Mouse (Mus musculus) hindbrain, embryonic 13.5 days (tissue): Measurements from ENCODE around the gene Slc35b3. TPM values are rescaled to one million over a fixed set of nuclear protein-coding genes. Genes with fewer than 3 reads are reported as not detected.

Experiments used
- ATAC-seq: fragments of 200-750 bp; cut with Nextera tagmentation; 2 replicates; pipeline ENCODE4 v1.8.0; 2017; ENCODE audit warnings: moderate TSS enrichment; ENCODE audit not compliant: low FRiP score
- H3K27ac ChIP-seq: fragments of 300-500 bp; sonication (generic); 2 replicates; pipeline ENCODE4 v1.5.1; 2015; ENCODE audit warnings: inconsistent platforms, mild to moderate bottlenecking, moderate library complexity
- H3K27me3 ChIP-seq: fragments of 300-500 bp; sonication (generic); 2 replicates; pipeline ENCODE4 v1.6.1; 2015; ENCODE audit warnings: mild to moderate bottlenecking, inconsistent platforms
- H3K36me3 ChIP-seq: fragments of 300-500 bp; sonication (generic); 2 replicates; pipeline ENCODE4 v1.6.1; 2015; ENCODE audit warnings: mild to moderate bottlenecking, inconsistent platforms
- H3K4me1 ChIP-seq: fragments of 300-500 bp; sonication (generic); replicated peaks from 2 replicates; pipeline ENCODE4 v1.6.1; 2015; ENCODE audit warnings: inconsistent platforms
- H3K4me2 ChIP-seq: fragments of 300-500 bp; sonication (generic); 2 replicates; pipeline ENCODE4 v1.6.1; 2015; ENCODE audit warnings: inconsistent platforms, mild to moderate bottlenecking, moderate library complexity
- H3K4me3 ChIP-seq: fragments of 300-500 bp; sonication (generic); 2 replicates; pipeline ENCODE4 v1.5.1; 2015; ENCODE audit warnings: mild to moderate bottlenecking, inconsistent platforms
- H3K9ac ChIP-seq: fragments of 300-500 bp; sonication (generic); 2 replicates; pipeline ENCODE4 v1.6.1; 2015; ENCODE audit warnings: mild to moderate bottlenecking, inconsistent platforms
- H3K9me3 ChIP-seq: fragments of 300-500 bp; sonication (generic); 2 replicates; pipeline ENCODE4 v1.6.1; 2016; ENCODE audit warnings: inconsistent platforms
- WGBS: fragments of 180-500 bp; shearing (Covaris S2); methylation state at CpG from one replicate; pipeline ENCODE4 v1.1.7; 2015; 5-methylcytosine and 5-hydroxymethylcytosine counted together
- polyA plus RNA-seq: library from polyadenylated mRNA; unstranded; fragments of >200 nt; fragmentation: Nextera tagmentation; extraction: Ambion mirVana; gene quantifications from 2 replicates; pipeline ENCODE4 v1.2.1, GENCODE M21; 2015

The Slc35b3 gene
- 33.0 and 34.5 TPM in 2 replicates for polyA plus RNA-seq

GRCm38 (mm10) chr13:38960063-38961050, at the start of gene Slc35b3:
TSS of gene Slc35b3 (minus strand) at chr13:38960875.
- WGBS = 1% methylated on average over 62 of the region's 67 CpGs
- peak within 1 kb of the TSS; percentile 72 for H3K9ac ChIP-seq

DNA sequence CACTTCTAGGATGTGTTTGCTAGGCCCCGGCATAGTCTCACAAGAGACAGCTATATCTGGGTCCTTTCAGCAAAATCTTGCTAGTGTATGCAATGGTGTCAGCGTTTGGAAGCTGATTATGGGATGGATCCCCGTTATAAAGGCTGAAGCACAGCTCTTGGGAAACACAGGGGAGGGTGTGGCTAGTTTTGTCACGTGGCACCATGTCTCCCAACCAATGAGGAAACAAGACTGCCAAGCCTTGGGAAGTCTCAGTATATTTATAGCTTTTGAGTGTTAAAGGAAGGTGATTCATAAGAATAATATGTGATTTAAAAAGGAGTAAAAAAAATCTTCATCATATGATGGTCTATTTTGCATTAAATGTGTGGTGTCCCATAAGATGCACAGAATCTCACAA, 49.6 kb upstream of the Slc35b3 start:
- 82% methylated on average over 4 of the region's 4 CpGs for WGBS
- Histone ChIP-seq H3K27ac (no peak overlapping the region), H3K4me2 (no peak overlapping the region), H3K4me1 (peaks cover 7% of the 10 kb centered on the region), H3K9ac (no peak overlapping the region), H3K9me3 (no peaks in the 10 kb centered on the region), H3K4me3 (no peak overlapping the region), H3K36me3 (no peaks in the 10 kb centered on the region), H3K27me3 (no peaks in the 10 kb centered on the region)
- no peak for ATAC-seq

More at GRCm38 (mm10) chr13:38960063-38961050, at the start of gene Slc35b3:
- Histone ChIP-seq H3K4me1 (peaks cover 26% of the 10 kb centered on the region), H3K4me3 (peak within 1 kb of the TSS; percentile 84), H3K36me3 (no peaks in the 10 kb centered on the region), H3K9me3 (no peaks in the 10 kb centered on the region), H3K4me2 (peak within 1 kb of the TSS; percentile 59), H3K27me3 (no peaks in the 10 kb centered on the region), H3K27ac (peak within 1 kb of the TSS; percentile 60)
- ATAC-seq = peak; percentile 99

DNA sequence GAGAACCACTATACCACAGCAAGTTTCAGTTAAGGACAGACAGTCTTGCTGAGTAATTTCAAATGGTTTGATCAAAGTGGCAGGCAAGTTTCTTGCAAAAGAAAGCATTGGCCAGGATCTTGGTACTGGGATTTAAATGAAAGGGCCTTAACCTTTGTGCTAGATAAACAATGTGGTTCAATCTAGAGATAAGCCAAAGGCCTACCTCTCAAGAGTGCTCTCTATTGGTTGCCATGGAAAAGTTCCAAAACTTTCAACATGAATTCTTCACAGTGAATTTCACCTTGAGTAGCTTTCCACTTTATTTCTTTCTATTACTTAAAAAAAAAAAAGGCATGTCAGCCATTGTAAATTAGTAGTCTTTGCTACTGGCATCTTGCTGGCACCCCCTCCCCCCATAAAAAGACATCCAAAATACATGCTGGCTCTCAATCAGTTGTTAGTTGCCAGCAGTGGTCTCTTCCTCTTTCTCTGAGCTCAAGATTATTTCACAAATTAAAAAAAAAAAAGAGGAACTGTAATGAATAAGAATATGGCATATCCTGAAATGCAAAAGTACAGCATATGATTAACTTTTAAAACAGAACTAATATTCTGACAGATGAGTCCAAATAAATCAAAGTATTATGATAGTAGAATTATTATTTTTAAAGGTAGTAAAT, 42.6 kb upstream of the Slc35b3 start:
- no peak for ATAC-seq
- no peaks in the 10 kb centered on the region for H3K36me3 ChIP-seq
- no peak overlapping the region for H3K9ac ChIP-seq
- no peaks in the 10 kb centered on the region for H3K4me1 ChIP-seq
- no peaks in the 10 kb centered on the region for H3K27me3 ChIP-seq
- H3K4me2 ChIP-seq = no peak overlapping the region
- no peak overlapping the region for H3K4me3 ChIP-seq
- no peak overlapping the region for H3K27ac ChIP-seq
- H3K9me3 ChIP-seq = no peaks in the 10 kb centered on the region

GRCm38 (mm10) chr13:39002424-39002823, 41.7 kb upstream of the Slc35b3 start:
- no peaks in the 10 kb centered on the region for H3K9me3 ChIP-seq
- WGBS = 71% methylated on average over 1 of the region's 1 CpGs
- no peak overlapping the region for H3K4me2 ChIP-seq
- no peak overlapping the region for H3K4me3 ChIP-seq
- H3K36me3 ChIP-seq = no peaks in the 10 kb centered on the region
- no peaks in the 10 kb centered on the region for H3K27me3 ChIP-seq
- H3K4me1 ChIP-seq = no peaks in the 10 kb centered on the region
- H3K27ac ChIP-seq = no peak overlapping the region
- no peak overlapping the region for H3K9ac ChIP-seq
- no peak for ATAC-seq

DNA sequence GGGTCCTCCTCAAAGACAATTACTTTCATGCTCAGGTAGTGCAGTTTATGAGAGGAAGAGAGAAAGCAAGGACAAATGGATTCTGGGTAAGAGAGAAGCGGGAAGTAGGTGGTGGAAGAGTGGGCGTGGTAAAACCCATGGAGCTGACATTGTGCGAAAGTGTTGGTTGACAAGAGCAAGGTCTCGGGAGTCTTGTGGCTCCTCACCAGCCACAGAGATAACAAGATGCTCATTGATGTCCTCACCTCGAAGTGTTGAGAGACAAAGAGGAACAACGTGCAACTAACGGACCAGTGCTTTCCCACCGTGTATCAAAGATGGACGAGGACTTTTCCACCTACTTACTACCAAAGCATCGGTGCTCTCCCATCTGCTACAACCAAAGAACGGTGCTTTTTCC, 40.8 kb upstream of the Slc35b3 start:
- 95% methylated on average over 11 of the region's 11 CpGs for WGBS
- no peak for ATAC-seq
- no peaks in the 10 kb centered on the region for H3K9me3 ChIP-seq
- H3K9ac ChIP-seq = no peak overlapping the region
- H3K27me3 ChIP-seq = no peaks in the 10 kb centered on the region
- no peaks in the 10 kb centered on the region for H3K36me3 ChIP-seq
- no peak overlapping the region for H3K4me2 ChIP-seq
- no peak overlapping the region for H3K4me3 ChIP-seq
- no peak overlapping the region for H3K27ac ChIP-seq
- H3K4me1 ChIP-seq = no peaks in the 10 kb centered on the region

GRCm38 (mm10) chr13:38998958-38999357, 38.3 kb upstream of the Slc35b3 start:
- Histone ChIP-seq H3K36me3 (no peaks in the 10 kb centered on the region), H3K27ac (no peak overlapping the region), H3K9ac (no peak overlapping the region), H3K9me3 (no peaks in the 10 kb centered on the region), H3K4me3 (no peak overlapping the region), H3K4me1 (no peaks in the 10 kb centered on the region), H3K4me2 (no peak overlapping the region), H3K27me3 (no peaks in the 10 kb centered on the region)
- WGBS = 80% methylated on average over 9 of the region's 9 CpGs
- no peak for ATAC-seq

DNA sequence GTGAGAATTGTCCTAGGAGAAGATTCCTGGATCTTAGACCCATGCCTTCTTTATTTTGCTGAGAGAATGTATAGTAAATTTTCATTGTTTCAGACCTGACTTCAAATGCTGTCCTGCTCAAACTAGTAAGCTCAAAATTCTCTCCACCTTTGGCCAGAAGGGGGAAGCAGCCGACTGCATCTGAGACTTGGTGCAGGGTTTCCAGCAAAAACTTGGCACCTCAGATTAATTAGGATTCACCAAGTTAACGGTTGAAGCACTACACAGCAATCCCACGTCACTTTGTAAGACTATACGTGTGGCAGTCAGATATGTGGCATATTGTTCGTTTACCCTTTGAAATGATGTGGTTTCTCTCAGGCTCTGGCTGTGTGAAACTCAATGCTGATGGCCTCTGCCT, 31.9 kb upstream of the Slc35b3 start:
- ATAC-seq = no peak
- WGBS = 31% methylated on average over 5 of the region's 5 CpGs

GRCm38 (mm10) chr13:38983751-38984150, 23.1 kb upstream of the Slc35b3 start:
- H3K4me3 ChIP-seq = no peak overlapping the region
- no peaks in the 10 kb centered on the region for H3K27me3 ChIP-seq
- no peak overlapping the region for H3K4me2 ChIP-seq
- H3K9me3 ChIP-seq = peaks cover 4% of the 10 kb centered on the region; the same call in 1 of the 2 replicates
- no peaks in the 10 kb centered on the region for H3K4me1 ChIP-seq
- 87% methylated on average over 5 of the region's 5 CpGs for WGBS
- H3K27ac ChIP-seq = no peak overlapping the region
- no peak for ATAC-seq
- no peaks in the 10 kb centered on the region for H3K36me3 ChIP-seq
- no peak overlapping the region for H3K9ac ChIP-seq

More for the DNA sequence above, 31.9 kb upstream of the Slc35b3 start:
- Histone ChIP-seq H3K27ac (no peak overlapping the region), H3K4me1 (no peaks in the 10 kb centered on the region), H3K36me3 (no peaks in the 10 kb centered on the region), H3K9me3 (no peaks in the 10 kb centered on the region), H3K27me3 (no peaks in the 10 kb centered on the region), H3K9ac (no peak overlapping the region), H3K4me2 (no peak overlapping the region), H3K4me3 (no peak overlapping the region)

DNA sequence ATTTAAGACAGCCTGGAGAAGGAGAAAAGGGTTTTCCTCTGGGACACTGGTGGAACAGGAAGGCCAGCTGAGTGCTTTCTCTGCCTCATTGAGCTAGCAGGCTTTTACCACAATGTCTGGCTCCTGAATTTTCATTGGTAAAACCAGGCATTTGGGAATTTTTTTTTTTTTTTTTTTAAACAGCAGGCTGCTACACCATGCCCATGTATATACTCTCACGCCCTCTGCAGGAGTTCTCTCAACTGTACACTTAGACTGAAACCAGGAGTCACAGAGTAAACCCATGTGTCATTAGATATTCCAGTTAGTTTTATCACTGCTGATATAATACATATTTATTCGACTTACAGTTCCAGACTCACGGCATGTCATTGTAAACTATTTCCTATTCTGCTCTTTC, 20.2 kb upstream of the Slc35b3 start:
- 0 out of 2 replicates have a peak, but pooled peaks have one; percentile 24 for ATAC-seq
- Histone ChIP-seq H3K27me3 (no peaks in the 10 kb centered on the region), H3K27ac (no peak overlapping the region), H3K4me2 (no peak overlapping the region), H3K9ac (no peak overlapping the region), H3K9me3 (no peaks in the 10 kb centered on the region), H3K36me3 (no peaks in the 10 kb centered on the region), H3K4me1 (no peaks in the 10 kb centered on the region), H3K4me3 (no peak overlapping the region)
- 77% methylated on average over 3 of the region's 3 CpGs for WGBS

GRCm38 (mm10) chr13:38976978-38977377, 16.3 kb upstream of the Slc35b3 start:
- Histone ChIP-seq H3K9me3 (no peaks in the 10 kb centered on the region), H3K4me2 (no peak overlapping the region), H3K9ac (no peak overlapping the region), H3K36me3 (no peaks in the 10 kb centered on the region), H3K27ac (no peak overlapping the region), H3K4me3 (no peak overlapping the region), H3K27me3 (no peaks in the 10 kb centered on the region), H3K4me1 (no peaks in the 10 kb centered on the region)
- 72% methylated on average over 6 of the region's 6 CpGs for WGBS
- no peak for ATAC-seq

DNA sequence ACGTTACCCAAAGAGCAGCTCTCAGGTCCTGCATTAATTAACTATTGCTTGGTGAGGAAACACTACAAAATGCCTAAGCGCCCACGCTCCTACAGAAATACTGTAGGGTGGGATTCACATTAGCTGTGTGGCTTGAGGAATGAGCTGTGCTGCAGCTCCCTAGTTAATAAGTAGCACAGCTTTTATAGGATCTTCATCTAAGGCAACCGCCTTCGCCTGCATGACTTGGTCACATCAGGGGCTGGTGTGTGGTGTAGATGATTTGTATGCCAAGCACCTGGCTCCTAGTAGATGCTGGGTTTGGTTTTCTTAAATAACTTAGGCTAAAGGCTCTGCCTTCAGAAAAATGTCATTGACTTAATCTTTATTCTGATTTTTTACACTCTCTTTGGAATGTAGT, 15.2 kb upstream of the Slc35b3 start:
- ATAC-seq = no peak
- H3K4me3 ChIP-seq = no peak overlapping the region
- WGBS = 87% methylated on average over 5 of the region's 5 CpGs

DNA sequence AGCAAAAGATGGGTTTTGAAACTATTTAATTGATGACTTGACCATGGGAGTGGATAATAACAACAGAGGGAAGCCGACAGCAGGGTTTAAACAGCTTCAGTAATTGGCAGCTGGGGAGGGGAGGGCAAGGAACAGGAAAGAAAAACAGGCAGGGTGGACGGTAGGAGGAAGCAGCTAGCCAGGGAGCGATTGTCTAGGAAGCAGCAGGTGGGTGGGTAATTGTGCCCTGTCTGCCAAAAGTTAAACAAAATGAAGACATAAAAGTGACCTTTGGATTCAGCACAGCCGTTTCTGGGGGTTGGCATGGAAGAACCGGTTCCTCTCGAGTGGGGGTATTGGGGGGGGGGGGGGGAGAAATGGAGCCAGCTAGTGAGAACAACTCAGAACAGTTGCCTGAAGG, 11.9 kb upstream of the Slc35b3 start:
- ATAC-seq = no peak
- H3K36me3 ChIP-seq = no peaks in the 10 kb centered on the region
- H3K27ac ChIP-seq = no peak overlapping the region
- no peak overlapping the region for H3K4me2 ChIP-seq
- no peaks in the 10 kb centered on the region for H3K4me1 ChIP-seq
- H3K9me3 ChIP-seq = no peaks in the 10 kb centered on the region
- 9% methylated on average over 6 of the region's 6 CpGs for WGBS
- no peaks in the 10 kb centered on the region for H3K27me3 ChIP-seq
- no peak overlapping the region for H3K9ac ChIP-seq
- H3K4me3 ChIP-seq = no peak overlapping the region

More for the DNA sequence above, 15.2 kb upstream of the Slc35b3 start:
- Histone ChIP-seq H3K4me2 (no peak overlapping the region), H3K4me1 (no peaks in the 10 kb centered on the region), H3K27me3 (no peaks in the 10 kb centered on the region), H3K36me3 (no peaks in the 10 kb centered on the region), H3K9me3 (no peaks in the 10 kb centered on the region), H3K27ac (no peak overlapping the region), H3K9ac (no peak overlapping the region)
